Mouse (Mus musculus): ENCODE data around the gene Sapcd2. TPM values are rescaled to one million over a fixed set of nuclear protein-coding genes. Genes with fewer than 3 reads are reported as not detected.

The Sapcd2 gene
- polyA plus RNA-seq, 2 experiments from 2014 or later: 1.8 to 2.6 TPM

GRCm38 (mm10) chr2:25425481-25425880, 53.4 kb downstream of the Sapcd2 start:
- no peak for ATAC-seq

DNA sequence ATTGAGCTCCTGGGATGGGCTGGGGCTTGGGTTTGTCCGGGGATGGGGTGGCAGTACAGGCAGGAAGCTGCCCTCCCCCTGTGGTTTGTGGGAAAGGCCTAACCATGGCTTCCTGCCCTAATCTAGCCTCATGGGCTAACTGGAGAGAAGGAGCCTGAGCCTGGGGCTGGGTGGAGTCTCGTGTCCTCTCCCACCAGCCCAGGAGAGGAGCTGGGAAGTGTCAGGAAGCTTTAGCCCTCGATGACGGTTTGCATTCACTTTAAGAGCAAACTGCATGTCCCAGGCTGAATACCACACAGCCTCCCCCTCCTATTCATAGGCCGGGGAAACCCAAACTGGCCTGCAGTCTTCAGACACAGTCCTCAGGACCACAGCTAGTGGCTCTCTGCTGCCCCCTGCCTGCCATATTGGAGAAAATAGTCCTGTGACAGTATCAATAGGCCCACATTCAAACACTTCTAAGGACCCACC, 54.6 kb downstream of the Sapcd2 start:
- ATAC-seq: peak; percentile 48

GRCm38 (mm10) chr2:25427256-25427655, 55.1 kb downstream of the Sapcd2 start:
- no peak for ATAC-seq

Other genes with a start within 250 kb of the Sapcd2 start
- gene Nrarp, start 191.6 kb upstream of the Sapcd2 start, polyA plus RNA-seq (2017; shearing (Covaris generic)): 1 to 10 TPM in 1 of 2 experiments, under 1 TPM in 1; 0.61 to 1.2 TPM
- 10 to 100 TPM; 51.4 to 89.5 TPM for gene Tor4a, start 175.4 kb upstream of the Sapcd2 start, polyA plus RNA-seq (2017; shearing (Covaris generic))
- 10 to 100 TPM; 41.1 to 49.1 TPM for gene Nelfb, start 160.8 kb upstream of the Sapcd2 start, polyA plus RNA-seq (2017; shearing (Covaris generic))
- gene Stpg3, start 157.7 kb upstream of the Sapcd2 start, polyA plus RNA-seq (2017; shearing (Covaris generic)): not detected
- gene Fam166a, start 153.6 kb upstream of the Sapcd2 start, polyA plus RNA-seq (2017; shearing (Covaris generic)): not detected
- gene Tubb4b, start 147.6 kb upstream of the Sapcd2 start, polyA plus RNA-seq (2017; shearing (Covaris generic)): 100 to 1,000 TPM; 110 to 150 TPM
- gene Slc34a3, start 138.0 kb upstream of the Sapcd2 start, polyA plus RNA-seq (2017; shearing (Covaris generic)): not detected
- not detected for gene Rnf224, start 135.5 kb upstream of the Sapcd2 start, polyA plus RNA-seq (2017; shearing (Covaris generic))
- under 1 TPM in 1 of 2 experiments, not detected in 1; 0.58 TPM for gene Rnf208, start 130.1 kb upstream of the Sapcd2 start, polyA plus RNA-seq (2017; shearing (Covaris generic))
- not detected for gene Cysrt1, start 129.9 kb upstream of the Sapcd2 start, polyA plus RNA-seq (2017; shearing (Covaris generic))
- 1 to 10 TPM; 3.6 to 4.2 TPM for gene AL732309.1, start 125.5 kb upstream of the Sapcd2 start, polyA plus RNA-seq (2017; shearing (Covaris generic))
- 10 to 100 TPM; 10.8 to 13.0 TPM for gene Tmem203, start 116.9 kb upstream of the Sapcd2 start, polyA plus RNA-seq (2017; shearing (Covaris generic))
- 10 to 100 TPM in 1 of 2 experiments, 1 to 10 TPM in 1; 5.5 to 12.4 TPM for gene Tprn, start 109.7 kb upstream of the Sapcd2 start, polyA plus RNA-seq (2017; shearing (Covaris generic))
- 100 to 1,000 TPM; 127 to 134 TPM for gene Ssna1, start 99.9 kb upstream of the Sapcd2 start, polyA plus RNA-seq (2017; shearing (Covaris generic))
- 10 to 100 TPM; 24.8 to 39.3 TPM for gene Anapc2, start 99.8 kb upstream of the Sapcd2 start, polyA plus RNA-seq (2017; shearing (Covaris generic))
- not detected for gene Tmem210, start 84.2 kb upstream of the Sapcd2 start, polyA plus RNA-seq (2017; shearing (Covaris generic))
- not detected for gene Lrrc26, start 82.4 kb upstream of the Sapcd2 start, polyA plus RNA-seq (2017; shearing (Covaris generic))
- not detected for gene Grin1, start 53.1 kb upstream of the Sapcd2 start, polyA plus RNA-seq (2017; shearing (Covaris generic))
- gene Man1b1, start 40.0 kb upstream of the Sapcd2 start, polyA plus RNA-seq (2017; shearing (Covaris generic)): 10 to 100 TPM; 19.7 to 23.2 TPM
- 10 to 100 TPM; 10.3 to 13.9 TPM for gene Dpp7, start 16.0 kb upstream of the Sapcd2 start, polyA plus RNA-seq (2017; shearing (Covaris generic))
- gene Uap1l1, start 6.6 kb upstream of the Sapcd2 start, polyA plus RNA-seq (2017; shearing (Covaris generic)): 10 to 100 TPM; 13.3 to 15.0 TPM
- under 1 TPM in 1 of 2 experiments, not detected in 1; 0.17 TPM for gene Entpd2, start 23.6 kb downstream of the Sapcd2 start, polyA plus RNA-seq (2017; shearing (Covaris generic))
- gene Npdc1, start 27.0 kb downstream of the Sapcd2 start, polyA plus RNA-seq (2017; shearing (Covaris generic)): 1 to 10 TPM; 1.2 to 1.7 TPM
- 10 to 100 TPM; 13.6 to 13.8 TPM for gene Fut7, start 50.9 kb downstream of the Sapcd2 start, polyA plus RNA-seq (2017; shearing (Covaris generic))
- gene Abca2, start 56.4 kb downstream of the Sapcd2 start, polyA plus RNA-seq (2017; shearing (Covaris generic)): 10 to 100 TPM; 32.8 to 41.4 TPM
- 1 to 10 TPM; 2.0 to 2.2 TPM for gene Clic3, start 84.5 kb downstream of the Sapcd2 start, polyA plus RNA-seq (2017; shearing (Covaris generic))
- gene Paxx, start 88.8 kb downstream of the Sapcd2 start, polyA plus RNA-seq (2017; shearing (Covaris generic)): 10 to 100 TPM; 72.8 to 74.8 TPM
- gene Ptgds, start 97.7 kb downstream of the Sapcd2 start, polyA plus RNA-seq (2017; shearing (Covaris generic)): not detected
- not detected for gene Lcn12, start 121.6 kb downstream of the Sapcd2 start, polyA plus RNA-seq (2017; shearing (Covaris generic))
- gene Fbxw5, start 128.4 kb downstream of the Sapcd2 start, polyA plus RNA-seq (2017; shearing (Covaris generic)): 10 to 100 TPM; 51.3 to 71.1 TPM
- 1 to 10 TPM; 3.1 to 3.2 TPM for gene C8g, start 129.4 kb downstream of the Sapcd2 start, polyA plus RNA-seq (2017; shearing (Covaris generic))
- 10 to 100 TPM; 60.9 to 67.0 TPM for gene Traf2, start 174.6 kb downstream of the Sapcd2 start, polyA plus RNA-seq (2017; shearing (Covaris generic))
- gene Edf1, start 185.5 kb downstream of the Sapcd2 start, polyA plus RNA-seq (2017; shearing (Covaris generic)): 100 to 1,000 TPM; 290 to 402 TPM
- gene Mamdc4, start 202.5 kb downstream of the Sapcd2 start, polyA plus RNA-seq (2017; shearing (Covaris generic)): under 1 TPM; 0.40 to 0.91 TPM
- 10 to 100 TPM; 55.3 to 61.6 TPM for gene Phpt1, start 202.9 kb downstream of the Sapcd2 start, polyA plus RNA-seq (2017; shearing (Covaris generic))
- under 1 TPM in 1 of 2 experiments, not detected in 1; 0.07 TPM for gene Ajm1, start 209.4 kb downstream of the Sapcd2 start, polyA plus RNA-seq (2017; shearing (Covaris generic))
- gene Rabl6, start 236.2 kb downstream of the Sapcd2 start, polyA plus RNA-seq (2017; shearing (Covaris generic)): 10 to 100 TPM; 16.1 to 19.8 TPM
- gene Ccdc183, start 245.4 kb downstream of the Sapcd2 start, polyA plus RNA-seq (2017; shearing (Covaris generic)): not detected
- gene Tmem141, start 249.7 kb downstream of the Sapcd2 start, polyA plus RNA-seq (2017; shearing (Covaris generic)): 1 to 10 TPM in 1 of 2 experiments, not detected in 1; 1.8 TPM

All from activated CD4-positive, CD25-positive, alpha-beta regulatory T cell, adult 4 months (primary cell).